Mouse (Mus musculus) brain, embryonic 14.5 days (tissue): ENCODE measurements around the gene Ces2h.

Source experiments
- CTCF ChIP-seq: fragments of 200-500 bp; IDR thresholded peaks from 2 replicates; pipeline ENCODE4 v1.5.1; 2012; ENCODE audit warnings: inconsistent platforms, mild to moderate bottlenecking, moderate library complexity, borderline replicate concordance; ENCODE audit not compliant: insufficient read depth, insufficient read length; ENCODE audit errors: extremely low read depth
- POLR2A ChIP-seq: fragments of 200-500 bp; IDR thresholded peaks from 2 replicates; pipeline ENCODE4 v1.6.1; 2012; ENCODE audit warnings: mild to moderate bottlenecking, inconsistent platforms, borderline replicate concordance; ENCODE audit not compliant: poor library complexity, insufficient read depth, insufficient read length, severe bottlenecking; ENCODE audit errors: extremely low read depth

- no peak for TF ChIP-seq POLR2A
- TF ChIP-seq CTCF: no peak
Observed at GRCm38 (mm10) chr8:104962229-104962901, 38.3 kb upstream of the Ces2h start.
